Mouse (Mus musculus): ENCODE measurements around the gene Csrp1. TPM values are rescaled to one million over a fixed set of nuclear protein-coding genes. Genes with fewer than 3 reads are reported as not detected.

The Csrp1 gene
- polyA plus RNA-seq, 2 experiments = 102 to 123 TPM

GRCm38 (mm10) chr1:135700605-135701004 is 19.3 kb upstream of the Csrp1 start:
- no peak overlapping the region for H3K9ac ChIP-seq (ENCODE audit: low read depth, low read length, severe bottlenecking)
- no peaks in the 10 kb centered on the region for H3K36me3 ChIP-seq (ENCODE audit: control insufficient read depth, insufficient read depth, low read length)
- H3K27me3 ChIP-seq (ENCODE audit: control insufficient read depth, insufficient read depth, low read length) = no peaks in the 10 kb centered on the region
- ATAC-seq (ENCODE audit: low FRiP score, low read depth) = no peak
- no peak overlapping the region for H3K4me3 ChIP-seq (replicated peaks; ENCODE audit: low read length)
- no peaks in the 10 kb centered on the region for H3K9me3 ChIP-seq (ENCODE audit: control insufficient read depth, low read length)
- peaks cover 20% of the 10 kb centered on the region for H3K4me1 ChIP-seq (ENCODE audit: control insufficient read depth, insufficient read depth, low read length)
- H3K27ac ChIP-seq (replicated peaks; ENCODE audit: low read depth, low read length) = no peak overlapping the region
- TF ChIP-seq POLR2A (IDR thresholded peaks at IDR 0.05; ENCODE audit: borderline replicate concordance, extremely low read depth, insufficient read depth, insufficient read length) = no peak
- 3% methylated on average over 7 of the region's 7 CpGs for WGBS
- H3K4me2 ChIP-seq (replicated peaks; ENCODE audit: low read depth, low read length, severe bottlenecking) = no peak overlapping the region
- DNase-seq (ENCODE audit: low spot score) = peak; percentile 95

GRCm38 (mm10) chr1:135701314-135701713 is 18.5 kb upstream of the Csrp1 start:
- ATAC-seq (ENCODE audit: low FRiP score, low read depth) (no peak), DNase-seq (ENCODE audit: low spot score) (no peak)
- WGBS = 39% methylated on average over 3 of the region's 3 CpGs

GRCm38 (mm10) chr1:135702722-135703121 is 17.1 kb upstream of the Csrp1 start:
- Histone ChIP-seq H3K9ac (ENCODE audit: low read depth, low read length, severe bottlenecking) (no peak overlapping the region), H3K4me1 (ENCODE audit: control insufficient read depth, insufficient read depth, low read length) (peaks cover 17% of the 10 kb centered on the region), H3K27me3 (ENCODE audit: control insufficient read depth, insufficient read depth, low read length) (no peaks in the 10 kb centered on the region), H3K4me3 (replicated peaks; ENCODE audit: low read length) (no peak overlapping the region), H3K36me3 (ENCODE audit: control insufficient read depth, insufficient read depth, low read length) (no peaks in the 10 kb centered on the region), H3K4me2 (replicated peaks; ENCODE audit: low read depth, low read length, severe bottlenecking) (no peak overlapping the region), H3K27ac (replicated peaks; ENCODE audit: low read depth, low read length) (no peak overlapping the region), H3K9me3 (ENCODE audit: control insufficient read depth, low read length) (no peaks in the 10 kb centered on the region)
- WGBS = 58% methylated on average over 2 of the region's 2 CpGs
- no peak for DNase-seq (ENCODE audit: low spot score)
- no peak for TF ChIP-seq POLR2A (IDR thresholded peaks at IDR 0.05; ENCODE audit: borderline replicate concordance, extremely low read depth, insufficient read depth, insufficient read length)
- no peak for ATAC-seq (ENCODE audit: low FRiP score, low read depth)

More at GRCm38 (mm10) chr1:135701314-135701713, 18.5 kb upstream of the Csrp1 start:
- TF ChIP-seq POLR2A (IDR thresholded peaks at IDR 0.05; ENCODE audit: borderline replicate concordance, extremely low read depth, insufficient read depth, insufficient read length) = no peak
- H3K4me1 ChIP-seq (ENCODE audit: control insufficient read depth, insufficient read depth, low read length) = peaks cover 20% of the 10 kb centered on the region
- H3K9me3 ChIP-seq (ENCODE audit: control insufficient read depth, low read length) = no peaks in the 10 kb centered on the region
- H3K36me3 ChIP-seq (ENCODE audit: control insufficient read depth, insufficient read depth, low read length) = no peaks in the 10 kb centered on the region
- H3K27ac ChIP-seq (replicated peaks; ENCODE audit: low read depth, low read length) = no peak overlapping the region
- no peaks in the 10 kb centered on the region for H3K27me3 ChIP-seq (ENCODE audit: control insufficient read depth, insufficient read depth, low read length)
- H3K9ac ChIP-seq (ENCODE audit: low read depth, low read length, severe bottlenecking) = no peak overlapping the region
- H3K4me3 ChIP-seq (replicated peaks; ENCODE audit: low read length) = no peak overlapping the region
- H3K4me2 ChIP-seq (replicated peaks; ENCODE audit: low read depth, low read length, severe bottlenecking) = no peak overlapping the region

- no peak overlapping the region for H3K4me2 ChIP-seq (replicated peaks; ENCODE audit: low read depth, low read length, severe bottlenecking)
- WGBS = 64% methylated on average over 3 of the region's 3 CpGs
- no peak for TF ChIP-seq POLR2A (IDR thresholded peaks at IDR 0.05; ENCODE audit: borderline replicate concordance, extremely low read depth, insufficient read depth, insufficient read length)
Measured at GRCm38 (mm10) chr1:135704317-135704821, 15.5 kb upstream of the Csrp1 start.

GRCm38 (mm10) chr1:135708369-135708768 is 11.5 kb upstream of the Csrp1 start:
- ATAC-seq (ENCODE audit: low FRiP score, low read depth) = no peak
- TF ChIP-seq POLR2A (IDR thresholded peaks at IDR 0.05; ENCODE audit: borderline replicate concordance, extremely low read depth, insufficient read depth, insufficient read length) = no peak
- Histone ChIP-seq H3K4me2 (replicated peaks; ENCODE audit: low read depth, low read length, severe bottlenecking) (no peak overlapping the region), H3K27me3 (ENCODE audit: control insufficient read depth, insufficient read depth, low read length) (no peaks in the 10 kb centered on the region), H3K9me3 (ENCODE audit: control insufficient read depth, low read length) (no peaks in the 10 kb centered on the region), H3K4me1 (ENCODE audit: control insufficient read depth, insufficient read depth, low read length) (no peaks in the 10 kb centered on the region; the same call in 1 of the 2 replicates), H3K4me3 (replicated peaks; ENCODE audit: low read length) (no peak overlapping the region), H3K9ac (ENCODE audit: low read depth, low read length, severe bottlenecking) (no peak overlapping the region), H3K36me3 (ENCODE audit: control insufficient read depth, insufficient read depth, low read length) (no peaks in the 10 kb centered on the region), H3K27ac (replicated peaks; ENCODE audit: low read depth, low read length) (no peak overlapping the region)
- 43% methylated on average over 4 of the region's 4 CpGs for WGBS
- no peak for DNase-seq (ENCODE audit: low spot score)

More at GRCm38 (mm10) chr1:135704317-135704821, 15.5 kb upstream of the Csrp1 start:
- Histone ChIP-seq H3K36me3 (ENCODE audit: control insufficient read depth, insufficient read depth, low read length) (no peaks in the 10 kb centered on the region), H3K4me1 (ENCODE audit: control insufficient read depth, insufficient read depth, low read length) (peaks cover 3% of the 10 kb centered on the region; the same call in 1 of the 2 replicates), H3K27me3 (ENCODE audit: control insufficient read depth, insufficient read depth, low read length) (no peaks in the 10 kb centered on the region), H3K9me3 (ENCODE audit: control insufficient read depth, low read length) (no peaks in the 10 kb centered on the region), H3K9ac (ENCODE audit: low read depth, low read length, severe bottlenecking) (no peak overlapping the region), H3K27ac (replicated peaks; ENCODE audit: low read depth, low read length) (no peak overlapping the region), H3K4me3 (replicated peaks; ENCODE audit: low read length) (no peak overlapping the region)
- no peak for DNase-seq (ENCODE audit: low spot score)
- no peak for ATAC-seq (ENCODE audit: low FRiP score, low read depth)

All from limb, embryonic 14.5 days (tissue).